Mouse (Mus musculus) stomach, embryonic 14.5 days (tissue): Measurements from ENCODE around the gene Sptan1. TPM values are rescaled to one million over a fixed set of nuclear protein-coding genes. Genes with fewer than 3 reads are reported as not detected.
A peak's percentile ranks its signal among the peaks of the same experiment; 100 is the strongest.

Experiments used
- ATAC-seq: fragments of 200-750 bp; cut with Nextera tagmentation; 2 replicates; pipeline ENCODE4 v1.8.0; 2017; ENCODE audit warnings: low read depth, moderate TSS enrichment; ENCODE audit not compliant: insufficient number of reproducible peaks, insufficient read depth, low FRiP score
- H3K27ac ChIP-seq: fragments of 300-500 bp; sonication (generic); 2 replicates; pipeline ENCODE4 v1.5.1; 2014; ENCODE audit warnings: mild to moderate bottlenecking, low read length, moderate library complexity, mixed read lengths
- H3K27me3 ChIP-seq: fragments of 300-500 bp; sonication (generic); 2 replicates; pipeline ENCODE4 v1.6.1; 2014; ENCODE audit warnings: low read length, control low read depth, mixed read lengths; ENCODE audit not compliant: control insufficient read depth, insufficient read depth
- H3K36me3 ChIP-seq: fragments of 300-500 bp; sonication (generic); 2 replicates; pipeline ENCODE4 v1.6.1; 2014; ENCODE audit warnings: mild to moderate bottlenecking, control low read depth, low read length, moderate library complexity, mixed read lengths; ENCODE audit not compliant: control insufficient read depth, insufficient read depth
- H3K4me1 ChIP-seq: fragments of 300-500 bp; sonication (generic); 2 replicates; pipeline ENCODE4 v1.6.1; 2014; ENCODE audit warnings: low read length, control low read depth, mixed read lengths; ENCODE audit not compliant: control insufficient read depth, insufficient read depth
- H3K4me2 ChIP-seq: fragments of 300-500 bp; sonication (generic); replicated peaks from 2 replicates; pipeline ENCODE4 v1.6.1; 2014; ENCODE audit warnings: low read depth, low read length, control low read depth
- H3K4me3 ChIP-seq: fragments of 300-500 bp; sonication (generic); 2 replicates; pipeline ENCODE4 v1.5.1; 2014; ENCODE audit warnings: low read depth, low read length, control low read depth
- H3K9ac ChIP-seq: fragments of 300-500 bp; sonication (generic); replicated peaks from 2 replicates; pipeline ENCODE4 v1.6.1; 2014; ENCODE audit warnings: low read depth, mild to moderate bottlenecking, control low read depth, low read length, moderate library complexity, mixed read lengths
- H3K9me3 ChIP-seq: fragments of 300-500 bp; sonication (generic); 2 replicates; pipeline ENCODE4 v1.6.1; 2016; ENCODE audit warnings: low read depth, low read length, control low read depth; ENCODE audit not compliant: control insufficient read depth
- WGBS: fragments of 180-500 bp; shearing (Covaris S2); extraction: QIAGEN DNeasy Blood & Tissue Kit; methylation state at CpG from one replicate; pipeline ENCODE4 v1.1.7; 2014; 5-methylcytosine and 5-hydroxymethylcytosine counted together
- polyA plus RNA-seq: library from polyadenylated mRNA; unstranded; fragments of >200 nt; fragmentation: Nextera tagmentation; extraction: Ambion mirVana; gene quantifications from 2 replicates; pipeline ENCODE4 v1.2.1, GENCODE M21; 2014

Gene Sptan1
- polyA plus RNA-seq, result 136 and 139 TPM in 2 replicates

GRCm38 (mm10) chr2:29965250-29965843, at the start of gene Sptan1:
Gene Sptan1 (plus strand): TSS chr2:29965560.
- WGBS, result under 1% methylated on average over 81 of the region's 82 CpGs
- H3K9ac ChIP-seq, result peak within 1 kb of the TSS; percentile 96
- peak; percentile 99 for ATAC-seq
- H3K4me2 ChIP-seq, result peak within 1 kb of the TSS; percentile 63
- H3K36me3 ChIP-seq, result peaks cover 4% of the 10 kb centered on the region
- peak within 1 kb of the TSS; percentile 89 for H3K27ac ChIP-seq
- H3K9me3 ChIP-seq, result no peaks in the 10 kb centered on the region
- H3K4me3 ChIP-seq, result peak within 1 kb of the TSS; percentile 96
- peaks cover 21% of the 10 kb centered on the region for H3K4me1 ChIP-seq
- H3K27me3 ChIP-seq, result no peaks in the 10 kb centered on the region

- WGBS, result 88% methylated on average over 11 of the region's 11 CpGs
- no peak overlapping the region for H3K4me2 ChIP-seq
- no peaks in the 10 kb centered on the region for H3K9me3 ChIP-seq
- H3K9ac ChIP-seq, result no peak overlapping the region
- peaks cover 70% of the 10 kb centered on the region for H3K36me3 ChIP-seq
- H3K4me1 ChIP-seq, result no peaks in the 10 kb centered on the region
- no peaks in the 10 kb centered on the region for H3K27me3 ChIP-seq
- H3K4me3 ChIP-seq, result no peak overlapping the region
- ATAC-seq, result peak; percentile 42; the same call in 1 of the 2 replicates
- no peak overlapping the region for H3K27ac ChIP-seq
Observed at GRCm38 (mm10) chr2:29917621-29918020, 47.7 kb upstream of the Sptan1 start.

- H3K36me3 ChIP-seq, result peaks cover 60% of the 10 kb centered on the region
- ATAC-seq, result no peak
- H3K27ac ChIP-seq, result no peak overlapping the region
Observed at GRCm38 (mm10) chr2:29922011-29922410, 43.3 kb upstream of the Sptan1 start.

GRCm38 (mm10) chr2:29926542-29926941, 38.8 kb upstream of the Sptan1 start:
- 89% methylated on average over 5 of the region's 5 CpGs for WGBS
- Histone ChIP-seq H3K27ac (no peak overlapping the region), H3K9me3 (no peaks in the 10 kb centered on the region), H3K4me3 (no peak overlapping the region), H3K4me2 (no peak overlapping the region), H3K4me1 (no peaks in the 10 kb centered on the region), H3K9ac (no peak overlapping the region), H3K36me3 (peaks cover 63% of the 10 kb centered on the region), H3K27me3 (no peaks in the 10 kb centered on the region)
- ATAC-seq, result no peak

More at GRCm38 (mm10) chr2:29922011-29922410, 43.3 kb upstream of the Sptan1 start:
- H3K27me3 ChIP-seq, result no peaks in the 10 kb centered on the region
- no peaks in the 10 kb centered on the region for H3K4me1 ChIP-seq
- no peak overlapping the region for H3K4me3 ChIP-seq
- H3K9ac ChIP-seq, result no peak overlapping the region
- no peak overlapping the region for H3K4me2 ChIP-seq
- 44% methylated on average over 11 of the region's 11 CpGs for whole genome bisulfite sequencing
- H3K9me3 ChIP-seq, result no peaks in the 10 kb centered on the region

GRCm38 (mm10) chr2:29930506-29930905, 34.9 kb upstream of the Sptan1 start:
- Histone ChIP-seq H3K27ac (no peak overlapping the region), H3K9ac (no peak overlapping the region), H3K36me3 (peaks cover 40% of the 10 kb centered on the region), H3K4me3 (no peak overlapping the region), H3K4me1 (no peaks in the 10 kb centered on the region), H3K4me2 (no peak overlapping the region), H3K27me3 (no peaks in the 10 kb centered on the region), H3K9me3 (no peaks in the 10 kb centered on the region)
- no peak for ATAC-seq
- WGBS, result 88% methylated on average over 10 of the region's 10 CpGs

- 87% methylated on average over 6 of the region's 6 CpGs for WGBS
- H3K9me3 ChIP-seq, result no peaks in the 10 kb centered on the region
- peaks cover 33% of the 10 kb centered on the region for H3K36me3 ChIP-seq
- H3K4me3 ChIP-seq, result no peak overlapping the region
- no peak overlapping the region for H3K4me2 ChIP-seq
- H3K27ac ChIP-seq, result no peak overlapping the region
- no peaks in the 10 kb centered on the region for H3K27me3 ChIP-seq
- ATAC-seq, result no peak
- H3K9ac ChIP-seq, result no peak overlapping the region
- peaks cover 5% of the 10 kb centered on the region; the same call in 1 of the 2 replicates for H3K4me1 ChIP-seq
Observed at GRCm38 (mm10) chr2:29931194-29931593, 34.2 kb upstream of the Sptan1 start.

- H3K9me3 ChIP-seq, result no peaks in the 10 kb centered on the region
- H3K4me2 ChIP-seq, result peak within 1 kb of the TSS; percentile 72
- H3K4me1 ChIP-seq, result peaks cover 6% of the 10 kb centered on the region; the same call in 1 of the 2 replicates
- peak within 1 kb of the TSS; percentile 55 for H3K9ac ChIP-seq
- peaks cover 19% of the 10 kb centered on the region for H3K36me3 ChIP-seq
- H3K27ac ChIP-seq, result peak within 1 kb of the TSS; percentile 58; the same call in 1 of the 2 replicates
- WGBS, result 3% methylated on average over 44 of the region's 44 CpGs
- H3K4me3 ChIP-seq, result peak within 1 kb of the TSS; percentile 96
- peak; percentile 94 for ATAC-seq
- no peaks in the 10 kb centered on the region for H3K27me3 ChIP-seq
Observed at GRCm38 (mm10) chr2:29934906-29935599, 30.3 kb upstream of the Sptan1 start, which contains the start of gene Gle1. Gene Gle1 (plus strand): TSS chr2:29935426.

- Histone ChIP-seq H3K4me2 (no peak overlapping the region), H3K27me3 (no peaks in the 10 kb centered on the region), H3K9ac (no peak overlapping the region), H3K27ac (no peak overlapping the region), H3K36me3 (peaks cover 47% of the 10 kb centered on the region), H3K4me3 (no peak overlapping the region), H3K4me1 (peaks cover 6% of the 10 kb centered on the region; the same call in 1 of the 2 replicates), H3K9me3 (no peaks in the 10 kb centered on the region)
- WGBS, result 91% methylated on average over 9 of the region's 9 CpGs
- no peak for ATAC-seq
Observed at GRCm38 (mm10) chr2:29940073-29940472, 25.3 kb upstream of the Sptan1 start.
